Mouse (Mus musculus): ENCODE measurements around the gene Ppib.

Ppib gene

DNA sequence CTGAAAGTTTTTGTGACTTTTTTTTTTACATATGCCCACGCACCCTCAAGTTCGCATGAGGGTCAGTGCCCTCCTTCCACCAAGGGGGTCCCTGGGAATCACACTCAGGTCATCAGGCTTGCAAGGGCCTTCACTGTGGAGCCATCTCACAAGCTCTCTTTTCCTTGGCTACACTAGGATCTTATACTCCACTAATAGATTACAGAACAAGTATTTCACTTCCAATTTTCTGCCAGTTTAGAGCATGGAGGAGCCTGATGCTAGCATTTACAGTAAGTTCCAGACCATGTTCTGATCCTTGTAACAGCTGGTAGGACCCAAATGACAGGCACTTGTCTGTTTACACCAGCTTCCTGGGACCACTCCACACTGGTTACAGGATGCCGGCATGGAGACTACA lies 18.1 kb downstream of the Ppib start:
- no peak for DNase-seq (ENCODE audit: low spot score in 2 of 2)

DNA sequence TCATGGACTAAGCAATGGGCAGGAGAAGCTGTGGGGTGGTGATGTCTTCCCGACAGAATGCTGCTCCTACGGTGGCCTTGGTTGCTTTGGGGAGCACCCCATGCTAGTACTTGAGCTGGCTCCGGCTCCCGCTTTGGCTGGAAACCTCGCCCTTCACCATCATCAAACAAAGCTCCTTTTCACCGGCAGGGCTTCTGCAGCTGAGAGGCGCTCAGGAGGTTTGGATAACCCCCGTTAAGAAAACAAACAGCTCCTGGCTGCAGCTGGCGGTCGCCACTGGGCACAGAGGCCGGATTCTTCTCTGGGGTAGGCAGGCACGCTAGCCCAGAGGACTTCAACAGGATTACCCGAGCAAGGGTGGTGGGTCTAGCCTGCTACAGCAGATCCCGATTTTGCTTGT lies 18.5 kb downstream of the Ppib start:
- DNase-seq (ENCODE audit: low spot score in 2 of 2), result no peak

DNA sequence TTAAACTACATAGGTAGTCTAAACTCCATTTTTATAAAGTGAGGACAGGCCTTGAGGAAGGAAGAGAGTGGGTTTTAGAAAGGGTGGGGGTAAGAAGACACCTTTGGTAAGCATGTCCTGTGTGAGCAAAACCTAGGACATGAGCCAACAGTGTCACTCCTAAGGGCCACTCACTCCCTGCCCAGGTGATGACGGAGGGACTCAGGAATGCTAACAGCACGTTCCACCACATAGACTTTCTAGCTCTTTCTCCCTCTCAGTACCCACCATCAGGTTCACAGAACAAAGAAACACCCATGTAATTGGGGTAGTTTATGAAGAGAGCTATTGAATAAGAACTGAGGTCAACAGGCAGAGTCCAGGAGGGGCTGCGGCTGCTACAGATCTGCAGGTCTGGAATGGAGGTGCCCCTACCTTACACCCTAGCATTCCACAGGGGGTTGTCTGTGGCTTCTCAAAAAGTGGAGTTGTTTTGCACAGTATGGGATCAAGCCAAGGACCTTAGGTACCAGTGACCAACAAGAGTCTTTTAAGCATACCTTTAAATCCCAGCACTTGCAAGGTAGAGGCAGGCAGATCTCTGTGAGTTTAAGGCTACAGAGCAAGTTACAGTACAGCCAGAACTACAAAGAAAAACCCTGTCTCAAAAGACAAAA lies 20.9 kb downstream of the Ppib start:
- no peak for DNase-seq (ENCODE audit: low spot score in 2 of 2)

DNA sequence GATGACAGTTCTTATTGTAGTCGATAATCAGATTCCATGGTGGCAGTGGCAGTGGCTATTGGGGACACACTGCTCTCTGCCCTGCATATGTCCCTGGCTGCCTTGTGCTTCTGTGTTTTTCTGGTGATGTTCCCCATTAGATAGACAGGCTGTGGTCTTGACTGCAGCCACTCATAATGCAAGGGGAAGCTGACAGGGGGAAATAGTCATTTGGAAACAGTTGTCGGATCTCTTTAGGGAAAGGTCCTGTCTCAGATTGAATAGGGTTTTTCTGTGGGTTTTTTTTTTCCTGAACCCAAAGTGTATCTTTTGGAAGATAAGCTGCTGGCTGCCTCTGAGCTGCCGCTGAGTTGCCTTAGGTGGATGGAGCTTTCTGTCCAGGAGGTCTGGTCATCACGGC lies 22.0 kb downstream of the Ppib start:
- no peak for DNase-seq (ENCODE audit: low spot score in 2 of 2)

DNA sequence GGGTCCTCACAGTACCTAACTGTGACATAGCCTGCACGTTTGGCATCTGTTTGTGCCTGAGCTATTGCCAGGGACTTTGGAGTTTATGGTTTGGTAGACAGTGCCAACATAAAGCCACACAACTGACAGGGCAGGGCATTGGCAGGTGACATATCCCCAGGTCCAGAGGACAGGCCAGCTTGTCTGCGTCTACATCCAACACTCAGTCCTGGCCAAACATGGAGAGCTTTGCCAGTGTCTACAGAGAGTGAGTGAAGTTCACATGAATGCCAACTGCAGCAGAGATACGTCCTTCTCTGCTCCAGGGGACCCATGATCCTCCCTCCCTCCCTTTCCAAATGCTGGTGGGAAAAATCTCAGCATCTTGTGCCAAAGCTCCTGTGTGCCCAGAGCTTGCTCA lies 24.1 kb downstream of the Ppib start:
- DNase-seq (ENCODE audit: low spot score in 2 of 2), result no peak

DNA sequence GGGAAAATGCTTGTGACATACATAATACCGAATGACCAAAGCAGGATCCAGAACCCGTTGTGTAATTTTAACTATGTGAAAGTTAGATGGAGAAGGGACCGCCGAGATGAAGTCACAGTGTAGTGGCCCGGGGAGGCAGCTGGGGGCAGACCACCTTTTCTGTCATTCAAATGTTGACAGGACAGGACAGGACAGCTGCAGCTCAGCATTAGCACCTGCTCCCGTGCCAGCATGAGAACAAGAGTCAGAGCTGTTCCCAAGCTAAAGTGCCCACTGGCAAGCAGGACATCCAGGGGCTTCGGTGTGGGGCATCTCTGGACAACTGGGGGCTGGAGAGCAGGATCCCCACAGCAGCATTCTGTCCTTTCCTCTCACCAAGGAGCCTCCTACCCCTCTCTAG lies 27.0 kb downstream of the Ppib start:
- no peak for DNase-seq (ENCODE audit: low spot score in 2 of 2)

DNA sequence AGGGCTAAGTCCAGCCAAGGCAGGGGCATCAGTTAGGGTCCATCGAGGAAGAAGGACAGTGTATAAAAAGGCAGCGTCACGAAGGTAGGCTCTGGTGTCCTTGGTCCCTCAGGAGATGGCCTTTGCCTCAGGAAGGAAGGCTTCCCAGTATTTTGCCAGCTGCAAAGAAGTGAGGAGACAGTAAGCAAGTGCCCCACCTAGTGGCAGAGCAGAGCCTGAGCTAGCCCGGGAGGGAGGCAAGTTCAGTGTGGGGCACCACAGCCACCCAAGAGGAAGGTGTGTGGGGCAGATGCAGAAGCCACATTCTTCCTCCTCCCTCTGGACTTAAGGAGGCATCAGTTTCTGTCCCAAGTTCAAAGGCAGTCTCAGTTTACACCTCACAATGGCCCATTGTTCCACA lies 28.4 kb downstream of the Ppib start:
- peak; percentile 64 to 86 for DNase-seq (ENCODE audit: low spot score in 2 of 2)

DNA sequence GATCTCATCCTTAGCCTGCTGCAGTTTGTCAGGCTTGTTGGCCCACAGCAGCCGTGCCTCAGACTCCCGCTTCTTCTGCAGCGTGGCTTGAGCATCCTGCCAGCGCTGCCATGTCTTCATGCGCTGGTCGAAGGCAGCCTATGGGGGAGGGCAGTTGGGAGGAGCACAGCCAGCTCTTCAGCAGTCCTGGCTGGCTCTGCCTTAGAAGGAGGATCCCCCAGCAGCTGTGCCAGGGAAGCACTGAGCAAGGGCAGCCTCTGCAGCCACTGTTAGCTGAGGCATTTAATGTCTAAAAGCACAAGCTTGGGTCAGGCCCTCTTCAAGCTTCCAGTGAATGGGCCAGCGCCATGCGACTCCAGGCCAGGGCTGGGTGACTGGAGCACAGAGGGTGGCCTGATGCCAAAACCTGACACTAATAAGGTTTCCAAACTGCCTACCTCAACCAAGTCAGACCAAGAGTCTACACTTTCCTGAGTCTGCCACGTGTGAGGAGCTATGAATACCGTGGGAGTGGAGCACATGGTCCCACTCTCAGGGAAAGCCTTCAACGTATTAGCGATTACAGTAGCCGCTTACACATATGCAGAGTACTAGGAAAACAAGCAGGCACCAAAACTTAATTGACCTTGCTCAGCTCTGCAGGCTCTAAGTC lies 30.7 kb downstream of the Ppib start:
- DNase-seq (ENCODE audit: low spot score in 2 of 2), result no peak

DNA sequence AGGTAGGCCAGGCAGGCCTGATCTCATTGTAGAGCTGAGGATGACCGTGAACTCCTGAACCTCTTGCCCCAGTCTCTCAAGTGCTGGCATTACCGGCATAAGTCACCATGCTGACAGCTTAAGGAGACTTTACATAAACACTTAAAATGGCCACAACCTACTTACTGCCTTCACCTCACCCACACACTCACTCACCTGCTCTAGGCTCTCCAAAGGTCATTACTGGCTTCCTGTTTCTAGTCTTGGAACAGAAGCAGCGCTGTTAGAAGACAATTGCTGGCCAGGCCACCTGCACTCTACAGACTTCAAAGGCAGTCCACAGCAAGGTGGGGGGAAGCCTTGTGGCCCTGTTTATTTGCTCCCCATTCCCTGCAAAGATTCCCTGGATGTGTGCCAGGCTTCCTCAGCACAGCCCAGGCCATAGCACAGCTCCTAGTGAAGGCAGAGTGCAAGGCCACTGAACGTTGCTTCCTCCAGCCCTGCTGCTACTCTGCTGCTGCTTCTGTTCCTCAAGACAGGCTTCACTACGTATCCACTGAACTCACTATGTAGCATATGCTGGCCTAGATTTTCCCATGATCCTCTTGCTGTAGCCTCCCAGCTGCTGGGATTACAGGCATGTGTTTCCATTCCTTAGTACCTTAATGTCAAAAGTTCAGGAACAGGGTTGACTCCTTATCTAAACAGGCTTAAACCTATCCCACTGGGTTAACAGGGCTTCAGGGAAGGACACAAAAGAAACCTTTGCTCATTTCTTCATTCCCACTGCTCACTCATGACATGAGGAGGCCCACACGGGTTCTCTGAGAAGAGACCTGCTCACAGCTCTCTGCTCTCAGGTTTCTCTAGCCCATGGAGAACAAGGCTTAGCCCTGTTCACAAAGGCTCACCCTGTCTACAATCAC lies 31.6 kb downstream of the Ppib start:
- DNase-seq (ENCODE audit: low spot score in 2 of 2), result no peak

DNA sequence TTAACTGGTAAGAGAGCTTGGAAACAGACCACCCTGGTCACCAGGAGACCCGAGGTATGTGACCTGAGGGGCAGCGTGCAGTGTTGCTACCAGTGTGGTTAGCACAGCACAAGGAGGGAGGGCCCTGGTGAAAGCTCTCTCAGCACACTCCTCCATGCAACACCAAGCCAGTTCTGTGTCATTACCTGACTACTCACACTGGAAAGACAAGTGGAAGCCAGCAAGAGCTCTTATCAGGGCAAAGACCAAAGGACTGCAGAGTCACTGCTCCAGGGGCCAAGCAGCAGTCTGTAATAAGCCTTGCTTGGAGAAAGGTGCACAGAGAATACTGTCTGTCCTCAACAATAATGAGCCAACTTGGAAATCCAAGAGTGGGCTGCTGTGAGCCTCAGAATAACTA lies 32.6 kb downstream of the Ppib start:
- DNase-seq (ENCODE audit: low spot score in 2 of 2), result no peak

DNA sequence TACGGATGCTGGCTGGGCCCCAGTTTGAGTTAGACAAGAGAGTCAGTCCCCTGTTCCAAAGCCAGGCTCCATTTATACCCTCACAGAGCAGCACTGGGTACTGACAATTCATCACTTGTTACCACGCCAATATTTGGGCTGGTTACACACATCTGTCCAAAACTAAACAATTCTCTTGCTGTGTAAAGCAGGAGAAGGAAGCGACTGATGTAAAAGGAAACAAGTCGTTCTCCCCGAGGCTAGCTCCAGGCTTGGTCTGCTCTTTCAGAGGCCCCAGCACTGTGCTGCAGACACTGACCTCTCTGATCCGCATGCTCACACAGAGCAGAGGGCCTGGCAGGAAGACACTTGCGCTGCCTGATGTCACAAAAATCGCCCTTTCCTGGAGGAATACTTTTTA lies 41.6 kb downstream of the Ppib start:
- no peak for DNase-seq (ENCODE audit: low spot score in 2 of 2)

DNA sequence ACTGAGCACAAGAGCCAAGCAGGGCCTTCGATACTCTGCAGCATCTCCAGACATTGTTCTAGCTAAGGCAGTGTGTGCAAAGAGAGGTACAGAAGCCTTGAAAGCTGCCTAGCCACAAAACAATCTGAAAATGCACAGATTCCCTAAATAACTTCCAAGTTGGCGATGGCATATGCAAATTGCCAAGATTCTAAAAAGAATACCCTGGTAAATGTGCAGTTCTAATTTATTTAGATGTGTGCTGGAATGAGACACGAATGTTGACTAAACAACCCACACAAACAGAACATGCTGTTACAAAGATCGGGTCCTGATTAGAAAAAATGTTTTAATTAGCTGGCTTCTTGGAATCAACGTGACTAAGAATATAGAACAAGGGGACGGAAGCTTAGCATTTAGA lies 42.6 kb downstream of the Ppib start:
- DNase-seq (ENCODE audit: low spot score in 2 of 2), result no peak

DNA sequence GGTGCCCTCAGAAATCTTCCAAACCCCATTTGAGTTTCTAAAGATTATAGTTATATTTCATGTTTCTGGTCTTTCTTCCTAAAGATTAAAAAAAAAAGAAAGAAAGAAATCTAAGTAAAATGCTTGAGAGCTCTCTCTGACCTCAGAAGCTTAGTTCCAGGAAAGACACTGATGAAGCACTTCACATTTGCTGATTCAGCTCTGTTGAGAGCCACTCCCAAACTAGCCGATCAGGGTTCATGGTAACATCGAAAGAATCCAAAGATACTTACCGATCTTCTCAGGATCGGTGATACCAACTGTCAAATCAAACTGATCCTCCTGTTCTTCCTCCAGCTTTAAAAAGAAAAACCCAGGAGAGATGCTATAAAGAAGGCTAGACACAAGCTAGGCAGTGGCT lies 44.6 kb downstream of the Ppib start:
- no peak for DNase-seq (ENCODE audit: low spot score in 2 of 2)

DNA sequence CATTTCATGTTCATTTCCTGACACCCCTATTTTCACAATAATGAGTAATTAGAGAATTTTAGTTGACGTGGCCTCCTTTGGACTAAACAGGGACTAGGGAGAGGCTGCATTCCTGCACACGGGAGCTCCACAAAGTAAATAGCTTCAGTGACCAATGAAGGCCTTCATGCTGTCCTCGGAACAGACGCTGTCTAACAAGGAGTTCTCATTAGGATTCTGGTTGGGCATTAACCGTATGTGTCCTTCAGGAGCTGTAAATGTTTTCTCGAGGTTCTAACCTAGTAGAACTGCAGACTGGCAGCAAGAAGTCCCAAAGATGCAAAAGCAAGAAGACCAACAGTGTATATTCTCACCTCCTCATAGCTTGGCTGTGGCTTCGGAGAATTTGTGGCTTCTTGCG lies 45.1 kb downstream of the Ppib start:
- DNase-seq (ENCODE audit: low spot score in 2 of 2), result no peak

DNA sequence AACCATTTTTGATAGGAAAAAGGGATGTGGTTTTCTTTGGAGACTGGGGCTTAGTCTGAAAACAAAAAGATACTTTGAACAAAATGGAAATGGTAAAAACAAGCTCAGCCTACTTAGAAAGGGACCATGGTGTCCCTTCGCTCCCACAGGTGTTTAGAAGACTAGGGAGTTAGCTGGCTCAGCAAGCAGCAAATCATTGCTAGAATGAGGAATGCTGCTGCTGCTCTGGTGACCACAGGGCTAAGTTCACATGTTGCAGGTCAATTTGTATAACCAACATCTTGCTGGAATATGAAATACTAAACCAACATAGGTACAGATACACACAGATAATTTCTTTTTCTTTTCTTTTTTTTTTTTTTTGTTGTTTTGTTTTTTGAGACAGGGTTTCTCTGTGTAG lies 49.6 kb downstream of the Ppib start:
- no peak for DNase-seq (ENCODE audit: low spot score in 2 of 2)

DNA sequence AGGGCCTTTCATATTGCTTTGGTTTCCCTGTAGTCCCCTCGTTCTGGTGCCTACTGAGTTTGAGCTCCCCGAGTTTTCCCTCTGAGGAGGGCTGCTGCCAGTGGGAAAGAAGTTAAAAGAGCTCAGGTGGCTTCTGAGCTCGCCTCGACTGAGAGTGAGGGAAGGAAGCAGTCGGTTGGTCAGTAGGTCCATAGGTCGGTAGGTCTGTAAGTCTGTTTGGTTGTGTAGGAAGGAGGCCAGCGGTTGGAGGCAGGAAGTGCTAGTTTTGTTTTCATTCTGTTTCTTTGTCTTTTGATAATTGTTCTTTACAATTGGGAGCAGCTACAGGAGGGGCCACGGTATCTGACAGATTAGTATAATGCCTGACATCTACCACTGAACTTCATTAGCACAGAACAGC lies 50.1 kb downstream of the Ppib start:
- DNase-seq (ENCODE audit: low spot score in 2 of 2), result no peak

DNA sequence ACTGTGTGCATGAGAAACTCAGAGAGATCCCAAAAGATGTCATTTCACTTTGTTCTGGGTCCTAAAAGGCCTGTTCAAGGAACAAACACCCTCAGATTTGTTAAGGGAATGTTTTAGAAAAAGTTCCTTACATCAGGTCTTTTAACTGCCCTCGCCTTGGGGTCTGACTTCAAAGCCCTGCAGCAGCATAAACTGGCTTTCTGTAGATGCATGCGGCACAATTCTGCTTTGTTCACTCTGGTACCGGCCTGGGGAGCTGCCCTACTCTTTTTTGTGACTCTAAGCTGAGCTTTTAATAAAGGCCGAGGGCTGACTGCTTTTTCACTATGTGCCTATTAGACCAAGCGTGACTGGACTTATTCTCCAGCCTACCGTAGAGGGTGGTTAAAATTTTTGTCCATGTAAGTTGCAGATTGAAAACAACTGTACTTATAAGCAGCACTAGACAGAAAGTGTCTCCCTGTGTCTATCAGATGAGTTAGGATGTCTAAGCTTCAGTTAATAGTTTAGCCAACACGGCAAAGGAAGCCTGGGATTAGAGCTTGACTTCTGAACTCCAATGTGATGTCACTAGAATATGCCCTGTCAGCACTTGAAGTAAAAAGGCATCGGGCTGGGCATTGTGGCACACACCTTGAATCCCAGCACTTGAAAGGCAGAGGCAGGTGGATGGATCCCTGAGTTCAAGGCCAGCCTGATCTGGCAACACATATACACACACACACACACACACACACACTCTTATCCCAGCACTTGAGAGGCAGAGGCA lies 50.8 kb downstream of the Ppib start:
- DNase-seq (ENCODE audit: low spot score in 2 of 2), result no peak

DNA sequence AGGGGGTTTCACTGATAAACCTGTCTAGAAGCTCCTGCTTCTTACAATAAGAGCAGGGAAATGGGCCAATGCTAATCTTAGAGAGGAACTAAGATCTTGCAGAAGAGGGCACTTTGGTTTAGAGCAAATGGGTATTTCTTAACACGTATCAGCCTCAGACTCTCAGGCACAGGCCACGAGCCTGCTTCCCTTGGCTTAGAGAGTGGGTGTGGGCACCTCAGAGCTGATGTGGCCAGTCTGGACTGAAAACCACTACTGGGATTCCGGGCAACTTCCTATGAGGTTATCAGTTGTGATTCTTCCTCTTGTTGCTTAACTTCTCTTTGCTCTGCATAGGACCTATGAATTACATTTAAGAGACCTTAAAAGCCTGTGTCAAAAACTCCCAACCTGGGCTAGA lies 54.3 kb downstream of the Ppib start:
- no peak for DNase-seq (ENCODE audit: low spot score in 2 of 2)

Measured in spleen, postnatal 4 days (tissue).